Mouse (Mus musculus): ENCODE measurements around the gene Cerk. TPM values are rescaled to one million over a fixed set of nuclear protein-coding genes. Genes with fewer than 3 reads are reported as not detected.
"Not testable (repeated sequence)": the region's sequence is repeated elsewhere in the genome, so short reads cannot be mapped to it uniquely, and the experiment has no call there.

Gene Cerk
- total RNA-seq, 2 experiments from 2014 or later, result 21.1 to 26.4 TPM

GRCm38 (mm10) chr15:86182646-86183045, 3.3 kb downstream of the Cerk start:
- DNase-seq, result peak; percentile 65

GRCm38 (mm10) chr15:86181941-86182439, 4.0 kb downstream of the Cerk start:
- DNase-seq, result no peak

GRCm38 (mm10) chr15:86181321-86181720, 4.6 kb downstream of the Cerk start:
- DNase-seq, result not testable (repeated sequence)

- no peak for DNase-seq
Measured at GRCm38 (mm10) chr15:86180427-86180826, 5.5 kb downstream of the Cerk start.

- no peak for DNase-seq
Measured at GRCm38 (mm10) chr15:86178594-86178993, 7.3 kb downstream of the Cerk start.

GRCm38 (mm10) chr15:86177703-86178251, 8.2 kb downstream of the Cerk start:
- DNase-seq, result not testable (repeated sequence)

- DNase-seq, result peak; percentile 29
Measured at GRCm38 (mm10) chr15:86176771-86177702, 8.9 kb downstream of the Cerk start.

- DNase-seq, result no peak
Measured at GRCm38 (mm10) chr15:86176166-86176565, 9.8 kb downstream of the Cerk start.

- DNase-seq, result no peak
Measured at GRCm38 (mm10) chr15:86175253-86176050, 10.5 kb downstream of the Cerk start.

- DNase-seq, result peak; percentile 35
Measured at GRCm38 (mm10) chr15:86173136-86173985, 12.6 kb downstream of the Cerk start.

- peak; percentile 31 for DNase-seq
Measured at GRCm38 (mm10) chr15:86172526-86172925, 13.4 kb downstream of the Cerk start.

- peak; percentile 18 for DNase-seq
Measured at GRCm38 (mm10) chr15:86172124-86172523, 13.8 kb downstream of the Cerk start.

- DNase-seq, result no peak
Measured at GRCm38 (mm10) chr15:86171316-86171715, 14.6 kb downstream of the Cerk start.

GRCm38 (mm10) chr15:86169817-86170110, 16.2 kb downstream of the Cerk start:
- no peak for DNase-seq

- no peak for DNase-seq
Measured at GRCm38 (mm10) chr15:86168941-86169816, 16.8 kb downstream of the Cerk start.

GRCm38 (mm10) chr15:86168505-86168867, 17.5 kb downstream of the Cerk start:
- DNase-seq, result no peak

GRCm38 (mm10) chr15:86167787-86168504, 18.0 kb downstream of the Cerk start:
- DNase-seq, result no peak

- no peak for DNase-seq
Measured at GRCm38 (mm10) chr15:86167032-86167655, 18.8 kb downstream of the Cerk start.

- DNase-seq, result no peak
Measured at GRCm38 (mm10) chr15:86165811-86166590, 19.9 kb downstream of the Cerk start.
